Mouse (Mus musculus): ENCODE measurements at regions not wholly inside any gene's neighbourhood (a gene's known extent, or its start where the extent isn't known, plus 50 kb on each side); places are given as distances from the start of the nearest gene placed in this dataset.

DNA sequence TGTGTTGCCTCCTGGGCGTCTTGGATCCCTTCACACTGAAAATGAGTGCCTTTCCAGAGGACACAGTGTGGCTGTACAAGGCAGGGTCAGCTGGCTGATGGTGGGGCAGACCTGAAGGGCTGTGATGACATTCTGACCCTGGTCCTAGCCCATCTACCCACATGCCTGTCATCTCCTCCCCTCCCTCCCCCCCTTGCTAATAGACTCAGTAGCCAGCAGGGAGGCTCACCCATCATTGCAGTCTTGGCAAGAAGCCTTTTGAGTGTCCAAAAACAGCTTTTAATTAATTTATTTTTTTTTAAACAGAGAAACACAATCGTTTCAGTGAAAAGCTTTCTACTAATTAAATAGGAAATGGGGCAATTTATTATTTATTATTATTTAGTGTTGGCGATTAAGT is 67.0 kb upstream of the Ssx2ip start:
- no peaks in the 10 kb centered on the region for H3K36me3 ChIP-seq (ENCODE audit: control insufficient read depth, insufficient read depth, low read length)
- H3K27ac ChIP-seq (replicated peaks; ENCODE audit: insufficient read depth, low read depth, low read length): no peak overlapping the region
- H3K4me3 ChIP-seq (ENCODE audit: insufficient read depth, low read depth, low read length): no peak overlapping the region
- no peaks in the 10 kb centered on the region for H3K27me3 ChIP-seq (ENCODE audit: control insufficient read depth, insufficient read depth, low read length)
- 70% methylated on average over 3 of the region's 3 CpGs for whole genome bisulfite sequencing
- no peaks in the 10 kb centered on the region for H3K79me2 ChIP-seq (ENCODE audit: control insufficient read depth, insufficient read depth, low read length)
- H3K4me1 ChIP-seq (ENCODE audit: control insufficient read depth, insufficient read depth, low read length): no peaks in the 10 kb centered on the region
- no peak for DNase-seq (ENCODE audit: extremely low read depth, low read depth, low spot score)
- TF ChIP-seq POLR2A (IDR thresholded peaks at IDR 0.05; ENCODE audit: extremely low read depth, insufficient read depth, low read length) (no peak), CTCF (IDR thresholded peaks at IDR 0.05; ENCODE audit: low read depth, low read length) (no peak)
- no peak overlapping the region for H3K9ac ChIP-seq (ENCODE audit: low read depth, low read length)

DNA sequence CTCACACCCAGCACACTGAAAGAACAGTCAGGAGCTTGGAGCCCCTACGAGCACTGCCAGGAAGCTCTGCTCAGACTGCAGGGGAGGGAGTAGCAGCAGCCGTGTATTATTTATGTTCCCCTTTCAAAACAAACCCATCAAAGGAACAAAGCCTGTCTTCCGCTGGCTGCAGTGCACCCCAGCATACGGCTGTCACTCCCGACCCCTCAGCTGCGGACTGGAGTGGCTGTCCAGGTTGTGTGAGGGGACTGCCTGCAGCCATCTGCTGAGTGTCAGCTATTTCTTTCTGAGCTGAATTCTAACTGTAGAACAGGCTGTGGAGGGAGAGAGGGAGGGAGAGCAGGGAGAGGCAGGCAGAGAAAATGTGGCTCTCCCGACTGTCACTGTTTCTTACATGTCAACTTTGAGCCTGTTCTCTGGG is 66.6 kb upstream of the Ssx2ip start:
- DNase-seq (ENCODE audit: extremely low read depth, low read depth, low spot score): no peak
- no peak for TF ChIP-seq CTCF (IDR thresholded peaks at IDR 0.05; ENCODE audit: low read depth, low read length)
- no peak for TF ChIP-seq POLR2A (IDR thresholded peaks at IDR 0.05; ENCODE audit: extremely low read depth, insufficient read depth, low read length)
- Histone ChIP-seq H3K36me3 (ENCODE audit: control insufficient read depth, insufficient read depth, low read length) (no peaks in the 10 kb centered on the region), H3K27me3 (ENCODE audit: control insufficient read depth, insufficient read depth, low read length) (no peaks in the 10 kb centered on the region), H3K4me3 (ENCODE audit: insufficient read depth, low read depth, low read length) (no peak overlapping the region), H3K9ac (ENCODE audit: low read depth, low read length) (no peak overlapping the region), H3K4me1 (ENCODE audit: control insufficient read depth, insufficient read depth, low read length) (no peaks in the 10 kb centered on the region), H3K27ac (replicated peaks; ENCODE audit: insufficient read depth, low read depth, low read length) (no peak overlapping the region), H3K79me2 (ENCODE audit: control insufficient read depth, insufficient read depth, low read length) (no peaks in the 10 kb centered on the region)
- WGBS: 44% methylated on average over 7 of the region's 7 CpGs

DNA sequence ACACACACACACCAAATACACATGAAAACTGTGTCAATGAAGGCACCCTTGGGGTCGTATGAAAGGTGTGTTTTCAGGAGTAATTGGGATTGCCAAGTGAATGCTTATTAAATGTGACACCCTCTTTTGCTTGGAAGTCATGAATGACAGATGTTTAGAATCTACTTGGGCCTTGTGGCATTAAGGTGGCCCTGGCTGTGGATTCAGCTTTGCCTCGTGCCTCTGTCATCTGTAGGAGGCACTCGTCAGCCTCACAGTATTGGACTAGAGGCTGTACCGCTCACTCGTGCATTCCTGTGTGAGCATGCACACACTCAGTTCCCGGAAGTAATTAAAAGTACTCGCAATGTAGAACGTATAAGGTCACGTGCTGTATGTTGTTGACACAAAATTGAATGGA is 66.0 kb upstream of the Ssx2ip start:
- Histone ChIP-seq H3K4me1 (ENCODE audit: control insufficient read depth, insufficient read depth, low read length) (no peaks in the 10 kb centered on the region), H3K4me3 (ENCODE audit: insufficient read depth, low read depth, low read length) (no peak overlapping the region), H3K27me3 (ENCODE audit: control insufficient read depth, insufficient read depth, low read length) (no peaks in the 10 kb centered on the region), H3K27ac (replicated peaks; ENCODE audit: insufficient read depth, low read depth, low read length) (no peak overlapping the region), H3K9ac (ENCODE audit: low read depth, low read length) (no peak overlapping the region), H3K36me3 (ENCODE audit: control insufficient read depth, insufficient read depth, low read length) (no peaks in the 10 kb centered on the region), H3K79me2 (ENCODE audit: control insufficient read depth, insufficient read depth, low read length) (no peaks in the 10 kb centered on the region)
- TF ChIP-seq POLR2A (IDR thresholded peaks at IDR 0.05; ENCODE audit: extremely low read depth, insufficient read depth, low read length): no peak
- TF ChIP-seq CTCF (IDR thresholded peaks at IDR 0.05; ENCODE audit: low read depth, low read length): no peak
- DNase-seq (ENCODE audit: extremely low read depth, low read depth, low spot score): no peak
- 76% methylated on average over 9 of the region's 9 CpGs for WGBS

GRCm38 (mm10) chr3:146340316-146341055 is 64.0 kb upstream of the Ssx2ip start:
- Histone ChIP-seq H3K27me3 (ENCODE audit: control insufficient read depth, insufficient read depth, low read length) (no peaks in the 10 kb centered on the region), H3K79me2 (ENCODE audit: control insufficient read depth, insufficient read depth, low read length) (no peaks in the 10 kb centered on the region), H3K9ac (ENCODE audit: low read depth, low read length) (no peak overlapping the region), H3K4me1 (ENCODE audit: control insufficient read depth, insufficient read depth, low read length) (no peaks in the 10 kb centered on the region), H3K4me3 (ENCODE audit: insufficient read depth, low read depth, low read length) (no peak overlapping the region), H3K36me3 (ENCODE audit: control insufficient read depth, insufficient read depth, low read length) (no peaks in the 10 kb centered on the region), H3K27ac (replicated peaks; ENCODE audit: insufficient read depth, low read depth, low read length) (no peak overlapping the region)
- 84% methylated on average over 12 of the region's 12 CpGs for WGBS
- TF ChIP-seq CTCF (IDR thresholded peaks at IDR 0.05; ENCODE audit: low read depth, low read length) (no peak), POLR2A (IDR thresholded peaks at IDR 0.05; ENCODE audit: extremely low read depth, insufficient read depth, low read length) (no peak)
- DNase-seq (ENCODE audit: extremely low read depth, low read depth, low spot score): no peak

DNA sequence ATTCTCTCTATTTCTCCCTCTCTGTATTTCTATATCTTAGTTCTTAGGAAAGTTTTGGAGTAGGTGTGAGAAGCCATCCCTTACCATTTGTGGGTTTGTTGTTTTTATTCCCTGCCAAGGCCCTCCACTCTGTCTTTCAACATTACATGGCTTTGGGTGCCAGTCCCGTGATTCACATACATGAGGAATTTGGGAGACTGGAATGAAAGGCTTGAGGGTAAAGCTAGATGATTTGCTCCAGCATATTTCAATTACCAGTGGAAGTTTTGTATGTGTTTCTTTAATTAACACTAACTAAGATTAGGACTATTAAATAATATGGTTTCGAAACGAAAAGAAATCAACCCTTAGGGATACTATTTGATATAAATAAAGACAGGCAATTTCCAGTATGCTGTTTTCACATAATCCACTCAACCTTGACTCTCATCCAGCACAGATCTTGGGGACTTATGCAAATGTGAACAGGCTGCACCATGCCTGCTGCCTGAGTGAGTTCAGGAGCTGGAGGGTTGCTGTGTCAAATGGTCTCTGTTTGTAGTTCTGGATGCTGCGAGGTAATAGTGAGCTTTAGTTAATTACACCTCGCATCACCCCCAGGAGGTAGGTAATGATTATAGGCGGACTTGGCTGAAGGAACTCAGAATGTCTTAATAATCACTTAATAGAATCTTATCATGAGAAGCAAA is 62.6 kb upstream of the Ssx2ip start:
- Histone ChIP-seq H3K36me3 (ENCODE audit: control insufficient read depth, insufficient read depth, low read length) (no peaks in the 10 kb centered on the region), H3K9ac (ENCODE audit: low read depth, low read length) (no peak overlapping the region), H3K4me1 (ENCODE audit: control insufficient read depth, insufficient read depth, low read length) (no peaks in the 10 kb centered on the region), H3K27me3 (ENCODE audit: control insufficient read depth, insufficient read depth, low read length) (no peaks in the 10 kb centered on the region), H3K79me2 (ENCODE audit: control insufficient read depth, insufficient read depth, low read length) (no peaks in the 10 kb centered on the region), H3K27ac (replicated peaks; ENCODE audit: insufficient read depth, low read depth, low read length) (no peak overlapping the region), H3K4me3 (ENCODE audit: insufficient read depth, low read depth, low read length) (no peak overlapping the region)
- 81% methylated on average over 6 of the region's 6 CpGs for WGBS
- TF ChIP-seq POLR2A (IDR thresholded peaks at IDR 0.05; ENCODE audit: extremely low read depth, insufficient read depth, low read length): no peak
- TF ChIP-seq CTCF (IDR thresholded peaks at IDR 0.05; ENCODE audit: low read depth, low read length): no peak
- no peak for DNase-seq (ENCODE audit: extremely low read depth, low read depth, low spot score)

- TF ChIP-seq CTCF (IDR thresholded peaks at IDR 0.05; ENCODE audit: low read depth, low read length) (no peak), POLR2A (IDR thresholded peaks at IDR 0.05; ENCODE audit: extremely low read depth, insufficient read depth, low read length) (no peak)
- Histone ChIP-seq H3K4me3 (ENCODE audit: insufficient read depth, low read depth, low read length) (no peak overlapping the region), H3K4me1 (ENCODE audit: control insufficient read depth, insufficient read depth, low read length) (no peaks in the 10 kb centered on the region), H3K36me3 (ENCODE audit: control insufficient read depth, insufficient read depth, low read length) (no peaks in the 10 kb centered on the region), H3K27ac (replicated peaks; ENCODE audit: insufficient read depth, low read depth, low read length) (no peak overlapping the region), H3K79me2 (ENCODE audit: control insufficient read depth, insufficient read depth, low read length) (no peaks in the 10 kb centered on the region), H3K27me3 (ENCODE audit: control insufficient read depth, insufficient read depth, low read length) (no peaks in the 10 kb centered on the region), H3K9ac (ENCODE audit: low read depth, low read length) (no peak overlapping the region)
- DNase-seq (ENCODE audit: extremely low read depth, low read depth, low spot score): no peak
- WGBS: 88% methylated on average over 1 of the region's 1 CpGs
Measured at GRCm38 (mm10) chr3:146342727-146343126, 61.7 kb upstream of the Ssx2ip start.

Data from liver, adult 2 months (tissue).